Mouse (Mus musculus) mouse trophoblast stem cell (cell line): ENCODE results near the gene Bnip1.

Source experiments
- in situ Hi-C, 2 experiments: fragments of 300-500 bp; cut with MseI, MboI; formaldehyde crosslinking; loops; 2 replicates in 1 of 2; 3 replicates in 1 of 2; pipeline ENCODE4 v1.15.1; 2025

Bnip1 gene

GRCm38 (mm10) chr17:26780750-26781571 is at the start of gene Bnip1:
Bnip1 (plus strand) TSS chr17:26781066.
- in situ Hi-C loops: no loop called here

- in situ Hi-C loops: no loop called here
Measured at GRCm38 (mm10) chr17:26742581-26742980, 38.3 kb upstream of the Bnip1 start.

- in situ Hi-C loops: no loop called here
Measured at GRCm38 (mm10) chr17:26743294-26743693, 37.6 kb upstream of the Bnip1 start.

GRCm38 (mm10) chr17:26749975-26750374 is 30.9 kb upstream of the Bnip1 start:
- in situ Hi-C loops: no loop called here

- in situ Hi-C loops: no loop called here
Measured at GRCm38 (mm10) chr17:26752297-26752696, 28.6 kb upstream of the Bnip1 start.

GRCm38 (mm10) chr17:26753476-26753875 is 27.4 kb upstream of the Bnip1 start:
- in situ Hi-C loops: no loop called here

- in situ Hi-C loops: no loop called here
Measured at GRCm38 (mm10) chr17:26767100-26767753, 13.6 kb upstream of the Bnip1 start.

GRCm38 (mm10) chr17:26767754-26768124 is 13.1 kb upstream of the Bnip1 start:
- in situ Hi-C loops: no loop called here

GRCm38 (mm10) chr17:26776211-26776610 is 4.7 kb upstream of the Bnip1 start:
- in situ Hi-C loops: no loop called here

GRCm38 (mm10) chr17:26778001-26778400 is 2.9 kb upstream of the Bnip1 start:
- in situ Hi-C loops: no loop called here

GRCm38 (mm10) chr17:26778430-26779100 is 2.3 kb upstream of the Bnip1 start:
- in situ Hi-C loops: no loop called here

- in situ Hi-C loops: no loop called here
Measured at GRCm38 (mm10) chr17:26779471-26779870, 1.4 kb upstream of the Bnip1 start.

GRCm38 (mm10) chr17:26781610-26782043 is 761 bp downstream of the Bnip1 start:
- in situ Hi-C loops: no loop called here

- in situ Hi-C loops: no loop called here
Measured at GRCm38 (mm10) chr17:26784525-26784924, 3.7 kb downstream of the Bnip1 start.

- in situ Hi-C loops: no loop called here
Measured at GRCm38 (mm10) chr17:26786586-26786985, 5.7 kb downstream of the Bnip1 start.

GRCm38 (mm10) chr17:26788986-26789385 is 8.1 kb downstream of the Bnip1 start:
- in situ Hi-C loops: no loop called here

GRCm38 (mm10) chr17:26789460-26790268 is 8.8 kb downstream of the Bnip1 start:
- in situ Hi-C loops: no loop called here

- in situ Hi-C loops: no loop called here
Measured at GRCm38 (mm10) chr17:26790269-26791214, 9.7 kb downstream of the Bnip1 start.

GRCm38 (mm10) chr17:26791580-26791979 is 10.7 kb downstream of the Bnip1 start:
- in situ Hi-C loops: no loop called here

- in situ Hi-C loops: no loop called here
Measured at GRCm38 (mm10) chr17:26792096-26792495, 11.2 kb downstream of the Bnip1 start.
